Mouse (Mus musculus) liver, postnatal 0 days (tissue): ENCODE results near the gene Gm13306.
"Not testable (repeated sequence)": the region's sequence is repeated elsewhere in the genome, so short reads cannot be mapped to it uniquely, and the experiment has no call there.

ENCODE experiments used
- CTCF ChIP-seq: sonication (generic); IDR thresholded peaks from 2 replicates; pipeline ENCODE4 v1.5.1; 2016; ENCODE audit warnings: antibody characterized with exemption, low read depth
- EP300 ChIP-seq: IDR thresholded peaks from 2 replicates; pipeline ENCODE4 v1.6.1; 2016; ENCODE audit warnings: antibody characterized with exemption, low read depth, mild to moderate bottlenecking

- TF ChIP-seq CTCF, EP300: not testable (repeated sequence)
Observed at GRCm38 (mm10) chr4:42183234-42184197, 30.3 kb downstream of the Gm13306 start.
